Mouse (Mus musculus): ENCODE measurements around the gene Ceacam1.

Gene Ceacam1

GRCm38 (mm10) chr7:25411861-25412260 lies 65.5 kb downstream of the Ceacam1 start:
- DNase-seq (ENCODE audit: low spot score in 2 of 2): no peak
